Mouse (Mus musculus): ENCODE data around the gene Otud4. TPM values are rescaled to one million over a fixed set of nuclear protein-coding genes. Genes with fewer than 3 reads are reported as not detected.

Gene Otud4
- polyA plus RNA-seq (2012; fragmentation: generic; extraction: Trizol), result 1 to 10 TPM in 1 of 2 experiments, under 1 TPM in 1; 0.48 to 2.3 TPM

GRCm38 (mm10) chr8:79639586-79640451 is at the start of gene Otud4:
Otud4 (plus strand) TSS chr8:79639618.

GRCm38 (mm10) chr8:79711064-79711961 is 71.9 kb downstream of the Otud4 start, which contains the start of the genes Abce1 and Anapc10:
Abce1 (minus strand) TSS chr8:79711740.
Anapc10 (plus strand) TSS chr8:79711820.

Other genes with a start within 250 kb of the Otud4 start
- gene Smad1, start 240.1 kb upstream of the Otud4 start, polyA plus RNA-seq (2012; fragmentation: generic; extraction: Trizol), result 1 to 10 TPM; 1.5 to 9.5 TPM
- gene Abce1, start 72.1 kb downstream of the Otud4 start, polyA plus RNA-seq (2012; fragmentation: generic; extraction: Trizol), result 1 to 10 TPM; 1.4 to 7.4 TPM
- 1 to 10 TPM; 2.0 to 5.6 TPM for gene Anapc10, start 72.2 kb downstream of the Otud4 start, polyA plus RNA-seq (2012; fragmentation: generic; extraction: Trizol)